In genomic region chr15:12706902-12707301, GRCm38 (mm10) we compare ENCODE assay signal across 22 mouse cellular contexts.
"Had no signal": no experiment of that assay in that cellular context is flagged by ENCODE, and none has a peak within 500 bp of the region (broad histone marks: within the 10 kb centered on the region; RNA-seq: fewer than 3 reads in every experiment).

No protein-coding gene starts in this region.

- DNase-seq: gastrocnemius, postnatal 14 days; gastrocnemius, postnatal 36 days; heart, adult 11 months; heart, adult 2 months; heart, postnatal 14 days; heart, postnatal 36 days; kidney, adult 18-20 months; kidney, adult 8-10 months; kidney, postnatal 10 days; kidney, postnatal 25 days; kidney, postnatal 4 days; liver had no signal

- H3K4me1 ChIP-seq: intestine, embryonic 15.5 days; limb, embryonic 12.5 days had no signal

- H3K36me3 ChIP-seq: heart, embryonic 15.5 days; intestine, embryonic 15.5 days; limb, embryonic 10.5 days had no signal

- ATAC-seq: hindbrain, embryonic 16.5 days; inflammation-experienced regulatory T-cells, adult 6 months; intestine, embryonic 15.5 days; intestine, postnatal 0 days had no signal

- H3K9me3 ChIP-seq: heart, embryonic 15.5 days; intestine, embryonic 15.5 days; limb, embryonic 10.5 days had no signal

- H3K27me3 ChIP-seq: heart, embryonic 13.5 days; heart, embryonic 15.5 days; intestine, embryonic 15.5 days had no signal

- H3K4me3 ChIP-seq: heart, adult 2 months; heart, embryonic 13.5 days; heart, embryonic 15.5 days; intestine, embryonic 15.5 days; layer of hippocampus, adult 2 months; left cerebral cortex, adult 2 months; limb, embryonic 10.5 days; limb, embryonic 12.5 days had no signal
